Mouse (Mus musculus) induced T-regulatory cell, adult 2 months (primary cell): ENCODE measurements around the gene Gm49450.
A peak's percentile ranks its signal among the peaks of the same experiment; 100 is the strongest.
"Not testable (repeated sequence)": the region's sequence is repeated elsewhere in the genome, so short reads cannot be mapped to it uniquely, and the experiment has no call there.

Source experiments
- DNase-seq: peaks from one replicate; pipeline ENCODE4 v3.0.0-alpha.2; 2012; ENCODE audit warnings: low read depth

Gene Gm49450

DNA sequence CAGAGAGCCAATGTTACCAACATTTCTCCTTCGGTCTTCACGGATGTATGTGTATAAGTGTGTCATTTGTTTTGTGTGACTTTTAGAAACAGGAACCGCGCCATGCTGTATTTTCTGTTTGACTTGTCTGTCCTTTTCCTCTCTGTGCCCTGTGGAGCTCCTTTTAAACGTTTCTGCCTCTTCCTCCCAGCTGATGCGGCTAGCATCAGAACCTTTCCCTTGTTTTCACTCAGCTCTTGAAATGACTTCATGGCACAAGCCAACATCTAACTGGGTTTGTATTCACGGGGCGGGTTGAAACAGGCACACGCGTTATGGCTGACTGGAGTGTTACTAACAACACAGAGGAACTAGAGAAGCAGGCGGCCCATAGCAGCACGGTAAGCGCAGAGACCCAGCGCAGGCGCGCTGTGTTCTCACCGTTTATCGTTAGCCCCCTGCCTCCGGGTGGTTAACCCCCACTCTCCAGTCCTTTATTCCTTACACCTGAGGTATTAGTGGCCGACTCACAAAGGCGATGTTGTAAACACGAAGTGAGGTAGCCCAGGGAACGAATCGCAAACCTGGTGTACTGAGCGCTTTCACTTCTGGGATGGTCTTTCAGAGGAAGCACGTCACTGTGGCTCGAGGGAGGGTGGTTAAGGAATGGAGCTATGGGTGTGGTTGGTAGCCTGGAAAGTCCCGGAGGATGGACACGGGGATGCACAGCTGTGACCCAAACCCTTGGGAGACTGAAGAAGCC lies 32.1 kb upstream of the Gm49450 start:
- DNase-seq, result peak; percentile 93

- DNase-seq, result no peak
Observed at GRCm38 (mm10) chr15:98984681-98985080, 31.3 kb upstream of the Gm49450 start.

- DNase-seq, result no peak
Observed at GRCm38 (mm10) chr15:98983431-98984081, 30.2 kb upstream of the Gm49450 start.

DNA sequence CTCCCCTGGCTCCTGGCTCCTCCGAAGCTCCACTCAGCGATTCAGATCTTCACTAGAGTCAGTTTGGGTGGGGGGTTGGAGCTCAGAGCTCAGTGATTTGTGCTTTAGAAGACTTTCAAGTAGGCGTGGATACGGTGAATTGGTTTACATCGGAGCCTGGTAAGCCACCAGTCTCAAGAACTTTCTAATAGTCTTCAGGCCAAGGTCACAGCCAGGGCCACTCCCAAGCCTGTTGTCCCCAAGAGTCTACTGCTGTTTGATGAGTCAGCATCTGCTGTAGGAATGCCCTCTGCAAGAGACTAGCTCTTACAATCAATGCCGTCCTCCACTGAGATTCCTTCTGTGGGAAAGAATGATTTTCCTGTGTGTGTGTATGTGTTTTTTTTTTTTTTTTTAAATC lies 28.7 kb upstream of the Gm49450 start:
- DNase-seq, result no peak

DNA sequence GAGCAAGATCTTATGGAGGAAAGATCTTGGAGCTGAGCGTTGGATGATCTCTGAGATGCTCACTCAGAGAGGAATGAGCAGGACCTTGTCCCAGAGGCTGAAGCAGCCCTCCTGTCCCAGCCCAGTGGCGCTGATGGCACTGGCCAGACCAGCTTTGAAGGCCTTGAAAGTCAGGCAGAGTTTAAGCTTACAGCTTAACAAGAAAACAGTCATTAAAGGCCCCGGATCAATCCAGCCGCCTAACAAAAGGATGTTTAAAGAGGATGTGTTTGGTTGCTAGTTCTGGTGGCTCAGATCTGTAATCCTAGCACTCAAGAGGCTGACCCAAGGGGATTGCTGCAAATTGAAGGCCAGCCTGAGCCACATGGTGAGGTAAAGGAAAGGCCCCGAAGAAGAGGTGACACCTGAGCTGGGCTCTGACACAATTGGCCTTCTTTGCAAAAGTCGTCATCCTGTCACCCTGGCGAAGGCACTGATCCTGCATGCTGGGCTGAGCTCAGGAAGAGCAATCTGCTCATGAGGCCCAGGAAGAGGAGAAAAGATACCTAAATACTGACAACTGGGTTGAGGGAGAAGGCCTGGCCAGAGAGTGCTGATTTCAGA lies 26.8 kb upstream of the Gm49450 start:
- DNase-seq, result no peak

- no peak for DNase-seq
Observed at GRCm38 (mm10) chr15:98978409-98979172, 25.2 kb upstream of the Gm49450 start.

DNA sequence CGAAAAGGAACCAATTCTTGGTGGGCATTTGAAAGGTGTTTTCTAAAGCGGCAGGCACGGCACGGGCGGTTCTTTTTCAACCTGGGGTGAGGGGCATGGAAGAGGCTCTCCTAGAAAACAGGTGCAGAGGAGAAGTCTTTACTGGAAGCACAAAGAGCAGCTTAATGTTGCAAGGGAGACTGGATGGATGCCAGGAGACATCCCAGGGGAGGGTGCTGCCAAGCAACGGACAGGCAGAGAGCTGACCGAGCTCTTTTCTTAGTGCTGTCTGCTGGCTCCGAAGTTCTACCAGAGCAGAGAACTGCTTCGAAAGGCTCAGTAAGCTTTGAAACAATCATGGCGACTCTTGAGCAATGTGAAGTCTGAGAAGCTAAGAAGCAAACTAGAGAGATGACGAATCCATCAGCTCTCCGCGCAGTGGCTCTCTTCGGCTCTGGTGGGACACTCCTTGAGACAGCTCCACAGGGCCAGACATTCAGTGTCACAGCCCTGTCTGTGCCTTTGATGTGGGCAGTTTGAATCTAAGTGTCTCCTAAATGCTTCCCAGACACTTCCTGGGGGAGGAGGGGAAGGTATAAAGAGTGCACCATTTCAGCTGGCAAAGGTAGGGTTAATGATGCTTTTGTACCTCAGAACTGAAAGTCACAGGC lies 24.5 kb upstream of the Gm49450 start:
- DNase-seq, result no peak

DNA sequence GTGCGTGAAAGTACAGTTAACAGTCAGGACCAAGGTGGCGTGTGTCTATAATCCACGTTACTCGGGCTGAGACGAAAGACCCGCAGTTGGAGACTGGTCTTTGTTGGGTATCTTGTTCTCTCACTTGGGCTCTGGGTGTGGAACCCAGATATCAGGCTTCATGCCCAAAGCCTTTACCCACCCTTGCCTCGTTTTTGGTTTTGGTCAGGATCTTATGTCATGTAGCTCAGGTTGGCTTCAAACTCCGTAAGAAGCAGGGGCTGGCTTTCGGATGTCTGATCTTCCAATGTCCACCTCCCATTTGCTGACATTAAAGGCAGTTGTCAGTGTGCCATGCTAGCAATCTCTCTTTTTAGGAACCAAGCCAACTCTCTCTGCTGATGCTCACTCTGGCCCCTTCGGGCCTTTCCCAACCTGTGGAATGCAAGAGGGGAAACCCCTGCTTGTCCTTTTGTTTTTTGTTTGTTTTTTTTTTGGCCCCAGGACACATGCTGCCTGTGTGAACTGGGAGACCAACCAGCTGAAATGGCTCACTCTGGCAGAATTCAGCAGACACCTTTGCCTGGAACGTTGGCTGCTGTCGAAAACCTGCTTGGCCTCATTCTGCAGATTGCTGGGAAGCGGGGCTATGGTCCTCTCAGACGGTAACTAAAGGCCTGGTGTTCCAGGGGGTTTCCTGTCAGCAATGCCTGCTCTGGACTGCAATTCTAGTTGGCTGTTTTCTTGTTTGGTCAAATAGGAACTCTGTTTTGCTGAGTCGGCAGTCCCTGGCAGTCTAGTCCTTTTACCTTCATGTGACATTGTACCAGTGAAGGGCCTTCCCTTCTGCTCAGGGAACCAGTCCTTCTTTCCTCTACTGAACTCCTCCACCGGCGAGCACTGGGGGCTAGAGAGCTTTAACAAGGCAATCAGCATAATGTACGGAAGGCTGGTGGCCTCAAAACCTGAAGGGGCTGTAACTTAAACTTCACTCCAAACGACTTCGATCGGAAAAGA lies 23.7 kb upstream of the Gm49450 start:
- DNase-seq, result no peak

- no peak for DNase-seq
Observed at GRCm38 (mm10) chr15:98973015-98973614, 19.8 kb upstream of the Gm49450 start.

GRCm38 (mm10) chr15:98971576-98972320 lies 18.4 kb upstream of the Gm49450 start:
- DNase-seq, result not testable (repeated sequence)

GRCm38 (mm10) chr15:98971111-98971510 lies 17.8 kb upstream of the Gm49450 start:
- DNase-seq, result no peak

- DNase-seq, result peak; percentile 54
Observed at GRCm38 (mm10) chr15:98969372-98970101, 16.2 kb upstream of the Gm49450 start.

DNA sequence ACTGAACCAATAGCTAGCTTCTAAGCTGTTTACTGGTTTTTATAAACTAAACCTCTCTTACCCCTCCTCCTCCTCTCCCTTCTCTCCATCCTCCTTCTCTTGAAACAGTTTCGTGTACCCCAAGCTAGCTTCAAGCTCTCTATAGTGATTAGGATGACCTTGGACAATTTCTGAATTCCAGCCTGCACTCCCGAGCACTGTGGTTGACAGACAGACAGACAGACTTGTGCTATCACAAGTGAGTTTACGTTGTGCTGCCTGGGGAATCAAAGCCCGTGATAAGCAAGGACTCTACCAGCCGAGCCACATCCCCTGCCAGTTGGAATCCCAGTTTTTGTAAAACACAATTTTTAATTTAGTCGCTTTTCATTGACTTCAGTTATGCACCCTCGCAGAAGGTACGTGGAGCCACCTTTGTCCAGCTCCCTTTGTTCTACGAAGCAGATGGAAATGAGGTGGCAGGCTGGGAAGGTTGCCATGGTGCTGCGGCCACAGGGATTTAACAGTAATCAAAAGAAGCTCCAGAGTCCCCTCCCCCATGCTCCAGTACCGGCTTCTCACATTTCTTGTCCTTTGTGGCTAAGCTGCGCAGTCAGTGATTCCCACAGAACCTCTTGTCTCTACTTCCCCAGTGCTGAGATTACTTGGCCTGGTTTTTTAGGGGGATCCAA lies 15.5 kb upstream of the Gm49450 start:
- DNase-seq, result no peak

DNA sequence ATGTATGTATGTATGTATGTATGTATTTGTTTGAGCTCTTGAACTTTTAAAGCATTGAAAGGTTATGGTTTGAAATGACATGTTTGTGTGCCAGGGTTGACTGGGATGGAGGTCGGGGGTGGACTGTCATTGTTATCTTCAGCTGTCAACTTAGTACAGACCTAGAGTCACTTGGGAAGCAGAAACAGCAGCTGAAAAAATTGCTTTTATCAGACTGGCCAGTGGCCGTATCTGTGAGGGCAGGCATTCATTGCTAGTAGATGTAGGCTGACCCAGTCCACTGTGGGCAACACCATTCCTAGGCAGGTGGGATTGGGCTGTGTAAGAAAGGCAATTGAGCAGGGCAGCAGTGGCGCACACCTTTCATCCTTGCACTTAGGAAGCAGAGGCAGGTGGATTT lies 6.2 kb upstream of the Gm49450 start:
- no peak for DNase-seq

DNA sequence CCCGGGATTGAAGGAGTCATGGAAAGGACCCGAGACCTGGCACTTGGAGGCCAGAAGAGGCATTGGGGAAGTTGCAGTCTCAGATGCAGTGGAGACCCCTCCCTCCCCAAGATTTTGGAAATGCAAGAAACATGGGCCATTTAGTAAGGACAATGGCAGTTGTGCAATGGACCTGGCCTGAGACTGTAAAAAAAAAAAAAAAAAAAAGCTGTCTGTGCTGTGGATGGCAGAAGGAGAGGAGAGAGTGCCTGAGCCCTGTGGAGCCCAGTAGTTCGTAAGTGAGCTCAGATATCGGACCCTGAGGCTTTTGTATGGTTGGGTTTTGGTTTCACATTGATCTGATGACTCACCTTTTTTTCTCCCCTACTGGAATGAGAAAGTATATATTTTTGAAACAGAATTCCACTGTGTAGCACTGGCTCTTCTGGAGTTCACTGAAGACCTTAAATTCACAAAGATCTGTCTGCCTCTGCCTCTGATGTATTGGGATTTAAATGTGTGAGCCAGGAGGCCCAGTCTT lies 5.6 kb upstream of the Gm49450 start:
- peak; percentile 47 for DNase-seq

DNA sequence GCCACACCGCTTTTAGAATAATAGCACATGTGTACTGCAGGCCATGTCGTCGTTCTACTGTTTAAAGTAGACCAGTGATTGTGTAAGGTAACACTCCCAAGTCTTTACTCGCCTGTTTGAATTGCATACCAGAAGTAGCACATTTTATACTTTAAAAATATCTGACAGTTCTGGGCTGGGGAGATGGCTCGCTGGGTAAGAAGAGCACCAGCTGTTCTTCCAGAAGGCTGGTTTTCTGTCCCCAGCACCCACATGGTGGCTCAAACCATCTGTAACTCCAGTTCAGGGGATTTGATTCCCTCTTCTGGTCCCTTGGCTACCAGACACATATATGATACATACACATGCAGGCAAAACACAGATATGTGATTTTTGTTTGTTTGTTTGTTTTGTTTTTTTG lies 4.1 kb upstream of the Gm49450 start:
- no peak for DNase-seq

DNA sequence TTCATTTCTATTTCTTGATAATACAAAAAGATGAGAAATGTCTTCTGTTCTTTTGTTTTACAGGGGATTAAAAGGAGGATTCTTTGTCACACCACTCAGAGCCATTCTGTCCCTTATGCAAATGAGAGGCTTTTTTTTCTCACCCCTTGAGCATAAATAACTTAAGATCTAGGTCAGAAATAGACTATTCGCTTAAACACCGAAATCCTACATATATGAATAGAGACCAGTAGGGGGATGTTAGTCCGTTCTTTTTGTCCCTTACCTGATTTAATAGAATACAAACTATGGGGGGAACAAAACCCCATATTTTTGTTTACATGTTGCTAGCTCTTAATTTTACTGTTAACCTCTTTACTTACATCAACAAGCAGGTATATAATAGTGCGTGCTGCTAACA lies 2.6 kb upstream of the Gm49450 start:
- DNase-seq, result no peak

- no peak for DNase-seq
Observed at GRCm38 (mm10) chr15:98955324-98955723, 2.0 kb upstream of the Gm49450 start.
